Mouse (Mus musculus) left cerebral cortex, adult 9 months (tissue): ENCODE measurements around the gene Gm6588.
"Not testable (repeated sequence)": the region's sequence is repeated elsewhere in the genome, so short reads cannot be mapped to it uniquely, and the experiment has no call there.

Experiments used
- DNase-seq, 2 experiments: peaks; one replicate each; pipeline ENCODE4 v3.0.0; 2022; ENCODE audit warnings: low spot score in 2 of 2

The Gm6588 gene

GRCm38 (mm10) chr5:112448747-112449440 lies at the start of gene Gm6588:
Gm6588 (plus strand) TSS chr5:112449426.
- no peak for DNase-seq

- DNase-seq = no peak
Observed at GRCm38 (mm10) chr5:112402437-112402836, 46.8 kb upstream of the Gm6588 start.

- no peak for DNase-seq
Observed at GRCm38 (mm10) chr5:112406017-112406416, 43.2 kb upstream of the Gm6588 start.

- no peak for DNase-seq
Observed at GRCm38 (mm10) chr5:112409274-112409673, 40.0 kb upstream of the Gm6588 start.

GRCm38 (mm10) chr5:112411072-112411471 lies 38.2 kb upstream of the Gm6588 start:
- DNase-seq = no peak

- peak in 1 of 2 experiments; percentile 69 for DNase-seq
Observed at GRCm38 (mm10) chr5:112411514-112412335, 37.5 kb upstream of the Gm6588 start.

GRCm38 (mm10) chr5:112412781-112413180 lies 36.4 kb upstream of the Gm6588 start:
- DNase-seq = not testable (repeated sequence)

- DNase-seq = no peak
Observed at GRCm38 (mm10) chr5:112416673-112417072, 32.6 kb upstream of the Gm6588 start.

GRCm38 (mm10) chr5:112418023-112418422 lies 31.2 kb upstream of the Gm6588 start:
- DNase-seq = no peak

GRCm38 (mm10) chr5:112419535-112419934 lies 29.7 kb upstream of the Gm6588 start:
- no peak for DNase-seq

- DNase-seq = no peak
Observed at GRCm38 (mm10) chr5:112426635-112427034, 22.6 kb upstream of the Gm6588 start.

GRCm38 (mm10) chr5:112427283-112427682 lies 21.9 kb upstream of the Gm6588 start:
- peak in 1 of 2 experiments; percentile 62 for DNase-seq

GRCm38 (mm10) chr5:112428944-112429343 lies 20.3 kb upstream of the Gm6588 start:
- DNase-seq = peak in 1 of 2 experiments; percentile 67

- DNase-seq = no peak
Observed at GRCm38 (mm10) chr5:112431120-112431775, 18.0 kb upstream of the Gm6588 start.

- no peak for DNase-seq
Observed at GRCm38 (mm10) chr5:112432033-112432432, 17.2 kb upstream of the Gm6588 start.

GRCm38 (mm10) chr5:112433004-112433403 lies 16.2 kb upstream of the Gm6588 start:
- peak in 1 of 2 experiments; percentile 90 for DNase-seq

- no peak for DNase-seq
Observed at GRCm38 (mm10) chr5:112438535-112438934, 10.7 kb upstream of the Gm6588 start.

- no peak for DNase-seq
Observed at GRCm38 (mm10) chr5:112453088-112453487, 3.9 kb downstream of the Gm6588 start.

GRCm38 (mm10) chr5:112454966-112455555 lies 5.8 kb downstream of the Gm6588 start:
- no peak for DNase-seq

- no peak for DNase-seq
Observed at GRCm38 (mm10) chr5:112459903-112460302, 10.7 kb downstream of the Gm6588 start.

- no peak for DNase-seq
Observed at GRCm38 (mm10) chr5:112466331-112466730, 17.1 kb downstream of the Gm6588 start.

- DNase-seq = no peak
Observed at GRCm38 (mm10) chr5:112468986-112469581, 19.9 kb downstream of the Gm6588 start.
